Mouse (Mus musculus) liver, embryonic 16.5 days (tissue): Measurements from ENCODE around the gene Epo. TPM values are rescaled to one million over a fixed set of nuclear protein-coding genes. Genes with fewer than 3 reads are reported as not detected.

Experiments
- ATAC-seq: fragments of 200-750 bp; cut with Nextera tagmentation; 2 replicates; pipeline ENCODE4 v1.8.0; 2017; ENCODE audit warnings: low read depth, mild to moderate bottlenecking, moderate number of reproducible peaks, moderate library complexity
- H3K27ac ChIP-seq: fragments of 300-500 bp; sonication (generic); 2 replicates; pipeline ENCODE4 v1.5.1; 2014; ENCODE audit warnings: mild to moderate bottlenecking, low read length
- H3K27me3 ChIP-seq: fragments of 300-500 bp; sonication (generic); 2 replicates; pipeline ENCODE4 v1.6.1; 2014; ENCODE audit warnings: low read depth, low read length, mixed read lengths; ENCODE audit not compliant: control insufficient read depth, insufficient read depth
- H3K36me3 ChIP-seq: fragments of 300-500 bp; sonication (generic); 2 replicates; pipeline ENCODE4 v1.6.1; 2014; ENCODE audit warnings: mild to moderate bottlenecking; ENCODE audit not compliant: control insufficient read depth, insufficient read depth
- H3K4me1 ChIP-seq: fragments of 300-500 bp; sonication (generic); 2 replicates; pipeline ENCODE4 v1.6.1; 2014; ENCODE audit warnings: low read depth, low read length, mixed read lengths; ENCODE audit not compliant: control insufficient read depth
- H3K4me2 ChIP-seq: fragments of 300-500 bp; sonication (generic); 2 replicates; pipeline ENCODE4 v1.6.1; 2014; ENCODE audit warnings: low read depth, low read length, mixed read lengths
- H3K4me3 ChIP-seq: fragments of 300-500 bp; sonication (generic); 2 replicates; pipeline ENCODE4 v1.5.1; 2014; ENCODE audit warnings: low read depth, mild to moderate bottlenecking, low read length
- H3K9ac ChIP-seq: fragments of 300-500 bp; sonication (generic); 2 replicates; pipeline ENCODE4 v1.6.1; 2014; ENCODE audit warnings: low read depth, low read length
- H3K9me3 ChIP-seq: fragments of 300-500 bp; sonication (generic); replicated peaks from 2 replicates; pipeline ENCODE4 v1.6.1; 2016; ENCODE audit warnings: low read length; ENCODE audit not compliant: control insufficient read depth
- WGBS: fragments of 180-500 bp; shearing (Covaris S2); extraction: QIAGEN DNeasy Blood & Tissue Kit; methylation state at CpG from one replicate; pipeline ENCODE4 v1.1.7; 2014; ENCODE audit not compliant: insufficient replicate concordance; 5-methylcytosine and 5-hydroxymethylcytosine counted together
- polyA plus RNA-seq: library from polyadenylated mRNA; unstranded; fragments of >200 nt; fragmentation: Nextera tagmentation; extraction: Ambion mirVana; gene quantifications from 2 replicates; pipeline ENCODE4 v1.2.1, GENCODE M21; 2015

The Epo gene
- polyA plus RNA-seq, 1 experiment from 2014 or later, result 0.81 TPM

DNA sequence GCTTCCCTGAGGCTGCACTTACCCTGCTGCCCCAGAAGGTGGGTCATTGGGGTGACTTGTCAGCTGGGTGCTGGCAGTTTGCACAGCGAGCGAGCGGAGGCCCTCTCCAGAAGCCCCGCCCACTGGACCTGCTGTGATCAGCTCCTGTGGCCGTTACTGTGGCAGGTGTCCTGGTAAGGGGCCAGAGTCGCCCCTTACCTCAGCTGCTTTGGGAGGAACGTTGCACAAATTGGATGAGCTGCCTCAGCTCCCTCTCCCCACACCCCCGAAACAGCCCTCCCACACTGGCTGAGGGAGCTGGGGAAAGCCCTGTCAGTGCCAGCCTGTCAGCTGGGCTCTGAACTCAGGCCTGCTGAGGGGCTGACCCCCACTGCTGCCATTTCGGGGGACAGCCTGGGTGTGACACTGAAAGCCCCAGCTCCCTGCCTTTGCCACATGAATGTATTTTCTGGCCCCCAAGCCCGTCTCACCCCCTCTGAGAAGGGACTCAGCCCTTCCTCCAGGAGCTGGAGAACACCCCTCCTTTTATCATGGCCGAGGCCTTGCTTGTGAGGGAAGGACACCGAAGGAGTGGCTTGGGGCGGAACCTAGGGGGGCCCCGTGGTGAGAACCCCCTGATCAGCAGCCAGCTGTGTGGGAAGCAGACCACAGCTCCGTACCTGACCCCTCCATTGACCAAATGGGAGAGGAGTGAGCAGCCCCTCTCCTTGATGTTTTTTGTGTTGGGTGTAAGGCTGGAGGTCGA, 6.7 kb downstream of the Epo start:
- 34% methylated on average over 16 of the region's 16 CpGs for WGBS

DNA sequence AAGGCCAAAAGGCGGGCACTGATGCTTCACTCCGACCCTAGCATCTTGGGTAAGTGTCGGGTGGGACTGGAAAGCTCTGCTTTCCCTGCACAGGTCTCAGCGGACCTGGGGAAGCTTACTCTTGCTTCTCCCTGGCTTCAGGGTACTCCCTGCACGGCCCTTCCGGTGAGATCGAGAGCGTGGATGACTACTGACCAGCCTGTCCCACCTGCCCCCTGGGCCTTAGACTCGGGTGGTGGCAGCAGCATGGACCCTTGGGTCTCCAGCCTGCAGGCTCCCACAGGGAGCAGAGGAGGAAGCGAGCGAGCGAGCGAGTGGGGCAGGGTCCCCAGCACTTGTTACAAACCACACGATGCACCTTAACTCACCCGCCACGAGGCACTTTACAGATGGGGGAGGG, 7.5 kb downstream of the Epo start:
- H3K27ac ChIP-seq, result no peak overlapping the region
- no peak overlapping the region for H3K4me2 ChIP-seq
- H3K27me3 ChIP-seq, result no peaks in the 10 kb centered on the region
- 74% methylated on average over 16 of the region's 16 CpGs for WGBS
- no peak for ATAC-seq
- H3K4me1 ChIP-seq, result peaks cover 21% of the 10 kb centered on the region
- H3K9me3 ChIP-seq, result no peaks in the 10 kb centered on the region
- no peak overlapping the region for H3K4me3 ChIP-seq
- no peak overlapping the region for H3K9ac ChIP-seq
- H3K36me3 ChIP-seq, result peaks cover 74% of the 10 kb centered on the region

More for the DNA sequence above, 6.7 kb downstream of the Epo start:
- Histone ChIP-seq H3K9me3 (no peaks in the 10 kb centered on the region), H3K36me3 (peaks cover 67% of the 10 kb centered on the region), H3K4me1 (peaks cover 29% of the 10 kb centered on the region), H3K4me3 (no peak overlapping the region), H3K27ac (peak overlapping the region; percentile 26; the same call in 1 of the 2 replicates), H3K27me3 (no peaks in the 10 kb centered on the region), H3K4me2 (no peak overlapping the region), H3K9ac (no peak overlapping the region)
- peak; percentile 42 for ATAC-seq

DNA sequence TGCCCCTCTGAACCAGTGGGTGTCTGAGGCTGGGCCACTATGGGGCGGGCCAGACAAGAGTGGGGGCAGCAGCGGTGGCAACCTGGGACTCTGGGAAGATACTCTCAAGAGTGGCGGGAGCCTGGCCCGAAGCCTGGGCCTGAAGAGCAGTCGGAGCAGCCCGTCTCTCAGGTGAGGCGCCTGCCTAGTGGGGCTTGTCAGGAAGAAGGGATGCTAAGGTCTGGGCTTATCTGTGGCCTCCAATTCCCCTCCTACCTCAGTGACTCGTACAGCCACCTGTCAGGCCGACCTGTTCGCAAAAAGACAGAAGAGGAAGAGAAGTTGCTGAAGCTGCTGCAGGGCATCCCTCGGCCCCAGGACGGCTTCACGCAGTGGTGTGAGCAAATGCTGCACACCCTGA, 8.4 kb downstream of the Epo start:
- WGBS, result 82% methylated on average over 13 of the region's 13 CpGs
- peaks cover 13% of the 10 kb centered on the region for H3K4me1 ChIP-seq
- no peak for ATAC-seq

DNA sequence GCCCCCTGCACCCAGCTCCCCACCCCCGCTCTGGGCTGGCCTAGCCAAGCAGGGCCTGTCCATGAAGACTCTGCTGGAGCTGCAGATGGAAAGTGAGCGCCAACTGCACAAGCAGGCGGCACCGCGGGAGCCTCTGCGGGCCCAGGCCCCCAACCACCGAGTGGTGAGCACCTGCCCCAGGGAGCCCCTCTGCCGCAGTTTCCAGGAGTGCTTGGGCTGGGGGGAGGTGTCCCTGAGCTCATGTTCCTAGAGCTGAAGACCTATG, 8.9 kb downstream of the Epo start:
- WGBS, result 70% methylated on average over 8 of the region's 8 CpGs
- Histone ChIP-seq H3K9ac (no peak overlapping the region), H3K27me3 (no peaks in the 10 kb centered on the region), H3K27ac (no peak overlapping the region), H3K4me1 (peaks cover 11% of the 10 kb centered on the region), H3K4me3 (no peak overlapping the region), H3K36me3 (peaks cover 77% of the 10 kb centered on the region), H3K9me3 (no peaks in the 10 kb centered on the region), H3K4me2 (no peak overlapping the region)
- no peak for ATAC-seq

More for the DNA sequence above, 8.4 kb downstream of the Epo start:
- Histone ChIP-seq H3K36me3 (peaks cover 77% of the 10 kb centered on the region), H3K4me3 (no peak overlapping the region), H3K27ac (no peak overlapping the region), H3K9me3 (no peaks in the 10 kb centered on the region), H3K4me2 (no peak overlapping the region), H3K27me3 (no peaks in the 10 kb centered on the region), H3K9ac (no peak overlapping the region)

DNA sequence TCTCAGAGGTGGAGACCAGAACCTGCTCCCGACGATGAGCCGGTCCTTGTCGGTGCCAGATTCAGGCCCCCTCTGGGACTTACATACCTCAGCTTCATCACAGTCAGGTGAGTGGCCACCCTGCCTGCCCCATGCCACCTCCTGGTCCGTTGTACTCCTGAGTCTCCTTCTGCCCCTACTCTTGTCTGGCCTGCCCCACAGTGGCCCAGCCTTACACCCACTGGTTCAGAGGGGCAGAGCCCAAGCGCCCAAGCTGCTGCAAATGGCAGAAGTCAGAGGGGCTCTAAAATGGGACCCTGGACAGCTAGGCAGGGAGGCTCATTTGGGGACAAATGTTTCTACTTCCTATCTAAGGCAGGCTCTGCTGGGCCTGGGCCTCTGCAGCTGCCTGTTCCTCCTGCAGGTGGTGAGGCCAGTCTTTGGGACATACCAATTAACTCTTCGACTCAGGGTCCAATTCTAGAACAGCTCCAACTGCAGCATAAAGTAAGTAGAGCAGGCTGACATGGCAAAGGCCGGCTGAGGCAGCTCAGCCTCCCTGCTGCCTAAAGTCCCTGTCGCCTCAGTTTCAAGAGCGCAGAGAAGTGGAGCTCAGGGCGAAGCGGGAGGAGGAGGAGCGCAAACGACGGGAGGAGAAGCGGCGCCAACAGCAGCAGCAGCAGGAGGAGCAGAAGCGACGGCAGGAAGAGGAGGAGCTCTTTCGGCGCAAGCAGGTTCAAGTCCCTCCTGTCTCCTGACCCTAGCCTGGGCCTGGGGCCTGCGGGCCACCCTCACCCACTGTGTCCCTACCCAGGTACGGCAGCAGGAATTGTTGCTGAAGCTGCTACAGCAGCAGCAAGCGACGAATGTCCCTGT, 9.4 kb downstream of the Epo start:
- Histone ChIP-seq H3K4me2 (no peak overlapping the region), H3K36me3 (peaks cover 73% of the 10 kb centered on the region), H3K27ac (no peak overlapping the region), H3K27me3 (no peaks in the 10 kb centered on the region), H3K9ac (no peak overlapping the region), H3K4me1 (peaks cover 11% of the 10 kb centered on the region), H3K4me3 (no peak overlapping the region), H3K9me3 (no peaks in the 10 kb centered on the region)
- no peak for ATAC-seq
- WGBS, result 82% methylated on average over 25 of the region's 25 CpGs

DNA sequence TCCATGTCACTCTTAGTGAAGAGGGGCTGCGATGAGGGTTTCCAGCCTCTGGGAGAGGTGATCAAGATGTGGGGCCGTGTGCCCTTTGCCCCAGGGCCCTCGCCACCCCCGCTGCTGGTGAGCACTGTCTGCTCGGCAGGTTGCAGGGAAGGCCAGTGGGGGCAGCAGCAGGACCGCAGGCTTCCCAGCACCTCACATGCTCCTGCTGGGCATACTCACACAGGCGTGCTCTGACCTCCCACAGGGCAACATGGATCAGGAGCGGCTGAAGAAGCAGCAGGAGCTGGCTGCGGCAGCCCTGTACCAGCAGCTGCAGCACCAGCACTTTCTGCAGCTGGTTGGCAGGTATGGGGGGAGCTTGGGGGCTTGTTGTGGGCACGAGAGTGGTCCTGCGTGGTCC, 10.3 kb downstream of the Epo start:
- Histone ChIP-seq H3K4me1 (peaks cover 8% of the 10 kb centered on the region), H3K9me3 (no peaks in the 10 kb centered on the region), H3K27me3 (no peaks in the 10 kb centered on the region), H3K4me2 (no peak overlapping the region), H3K27ac (no peak overlapping the region), H3K4me3 (no peak overlapping the region), H3K9ac (no peak overlapping the region), H3K36me3 (peaks cover 64% of the 10 kb centered on the region)
- no peak for ATAC-seq
- WGBS, result 84% methylated on average over 11 of the region's 11 CpGs

DNA sequence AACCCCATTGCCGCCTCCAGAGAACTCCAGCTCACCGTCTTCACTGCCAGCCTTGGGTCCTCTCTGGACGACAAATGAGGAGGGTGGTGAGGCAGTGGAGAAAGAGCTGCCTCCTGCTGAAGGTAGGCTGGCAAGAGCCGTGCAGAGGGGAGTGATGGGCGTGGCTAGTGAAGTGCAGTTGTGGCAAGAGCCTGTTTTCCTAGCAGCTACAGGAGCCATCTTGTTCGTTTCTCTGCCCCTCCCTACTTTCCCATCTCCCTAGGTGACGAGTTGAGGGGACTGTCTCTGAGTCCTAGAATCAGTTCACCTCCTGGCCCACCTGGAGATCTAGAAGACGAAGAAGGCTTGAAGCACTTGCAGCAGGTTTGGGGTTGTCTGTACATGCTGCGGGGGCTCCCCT, 11.2 kb downstream of the Epo start:
- H3K4me3 ChIP-seq, result no peak overlapping the region
- no peaks in the 10 kb centered on the region for H3K27me3 ChIP-seq
- peaks cover 58% of the 10 kb centered on the region for H3K36me3 ChIP-seq
- H3K4me1 ChIP-seq, result peaks cover 8% of the 10 kb centered on the region
- no peak overlapping the region for H3K9ac ChIP-seq
- H3K27ac ChIP-seq, result no peak overlapping the region
- no peaks in the 10 kb centered on the region for H3K9me3 ChIP-seq
- no peak overlapping the region for H3K4me2 ChIP-seq
- 59% methylated on average over 9 of the region's 9 CpGs for WGBS
- no peak for ATAC-seq

DNA sequence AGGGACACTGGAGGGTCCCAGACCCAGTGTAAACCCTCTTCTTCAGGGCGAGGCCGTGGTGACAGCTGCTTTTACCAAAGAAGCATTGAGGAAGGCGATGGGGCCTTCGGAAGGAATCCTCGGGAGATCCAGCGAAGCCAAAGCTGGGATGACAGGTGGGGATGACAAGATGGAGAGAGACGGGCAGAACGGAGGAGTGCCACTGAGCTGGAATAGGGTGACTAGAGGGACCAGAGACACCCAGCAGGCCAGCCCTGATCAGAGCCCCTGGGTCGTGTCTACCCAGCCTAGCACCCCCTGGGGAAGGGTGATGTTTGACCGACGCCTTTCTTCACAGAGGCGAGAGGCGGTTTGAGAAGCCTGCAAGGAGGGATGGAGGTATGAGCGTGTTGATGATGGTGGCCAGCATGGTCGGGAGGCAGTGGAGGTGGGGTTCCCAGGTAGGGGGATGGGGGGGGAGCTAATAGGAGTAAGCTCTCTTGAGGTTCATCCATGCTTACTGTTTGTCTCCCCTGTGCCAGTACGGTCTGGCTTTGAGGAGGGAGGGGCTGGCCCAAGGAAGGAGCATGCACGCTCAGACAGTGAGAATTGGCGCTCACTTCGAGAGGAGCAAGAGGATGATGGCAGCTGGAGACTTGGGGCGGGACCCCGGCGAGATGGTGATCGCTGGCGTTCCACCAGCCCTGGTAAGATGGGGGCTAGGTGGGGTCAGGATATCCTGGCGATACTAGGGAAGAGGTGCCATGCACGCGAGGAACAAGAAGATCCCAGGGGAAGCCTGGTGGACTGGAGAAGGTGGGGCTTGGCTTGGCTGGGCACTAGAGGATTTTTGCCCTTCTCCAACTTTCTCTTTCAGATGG, 13.1 kb downstream of the Epo start:
- 0 out of 2 replicates have a peak, but pooled peaks cover 2% of the 10 kb centered on the region for H3K4me1 ChIP-seq
- 88% methylated on average over 27 of the region's 27 CpGs for WGBS
- H3K27ac ChIP-seq, result no peak overlapping the region
- no peaks in the 10 kb centered on the region for H3K27me3 ChIP-seq
- peaks cover 53% of the 10 kb centered on the region for H3K36me3 ChIP-seq
- no peak for ATAC-seq
- no peak overlapping the region for H3K4me3 ChIP-seq
- no peaks in the 10 kb centered on the region for H3K9me3 ChIP-seq
- H3K9ac ChIP-seq, result no peak overlapping the region
- no peak overlapping the region for H3K4me2 ChIP-seq
